Mouse (Mus musculus): ENCODE results near the gene Pitpnm2.

The Pitpnm2 gene

GRCm38 (mm10) chr5:124138066-124138465, 111.5 kb downstream of the Pitpnm2 start:
- no peak for DNase-seq (ENCODE audit: low spot score)

- DNase-seq (ENCODE audit: low spot score), result no peak
These were observed 115.3 kb downstream of the Pitpnm2 start for GRCm38 (mm10) chr5:124134261-124134660.

GRCm38 (mm10) chr5:124125093-124125492, 124.5 kb downstream of the Pitpnm2 start:
- DNase-seq (ENCODE audit: low spot score), result no peak

- peak; percentile 39 for DNase-seq (ENCODE audit: low spot score)
These were observed 127.2 kb downstream of the Pitpnm2 start for GRCm38 (mm10) chr5:124122357-124122756.

- DNase-seq (ENCODE audit: low spot score), result peak; percentile 43
These were observed 130.4 kb downstream of the Pitpnm2 start for GRCm38 (mm10) chr5:124119204-124119603.

GRCm38 (mm10) chr5:124115990-124116845, 133.3 kb downstream of the Pitpnm2 start, which contains the start of gene Arl6ip4:
Arl6ip4 (plus strand) TSS chr5:124116089.
- DNase-seq (ENCODE audit: low spot score), result peak; percentile 85

DNA sequence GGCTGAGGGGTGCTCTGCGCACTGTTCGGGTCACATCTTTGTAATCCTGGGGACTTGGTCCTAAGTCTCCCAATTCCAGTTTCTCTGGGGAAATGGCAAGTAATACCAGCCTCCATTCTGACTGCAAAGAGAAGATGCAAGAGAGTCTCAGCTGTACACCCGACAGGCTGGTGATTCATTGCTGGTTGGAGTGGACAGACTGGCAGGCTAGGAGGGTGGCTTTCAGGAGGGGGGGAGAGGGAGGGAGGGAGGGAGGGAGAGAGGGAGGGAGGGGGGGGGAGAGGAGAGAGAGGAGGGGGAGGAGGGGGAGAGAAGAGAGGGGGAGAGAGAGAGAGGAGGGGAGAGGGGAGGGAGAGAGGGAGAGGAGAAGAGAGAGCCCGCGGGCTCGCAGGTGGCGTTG, 134.0 kb downstream of the Pitpnm2 start:
- DNase-seq (ENCODE audit: low spot score), result no peak

DNA sequence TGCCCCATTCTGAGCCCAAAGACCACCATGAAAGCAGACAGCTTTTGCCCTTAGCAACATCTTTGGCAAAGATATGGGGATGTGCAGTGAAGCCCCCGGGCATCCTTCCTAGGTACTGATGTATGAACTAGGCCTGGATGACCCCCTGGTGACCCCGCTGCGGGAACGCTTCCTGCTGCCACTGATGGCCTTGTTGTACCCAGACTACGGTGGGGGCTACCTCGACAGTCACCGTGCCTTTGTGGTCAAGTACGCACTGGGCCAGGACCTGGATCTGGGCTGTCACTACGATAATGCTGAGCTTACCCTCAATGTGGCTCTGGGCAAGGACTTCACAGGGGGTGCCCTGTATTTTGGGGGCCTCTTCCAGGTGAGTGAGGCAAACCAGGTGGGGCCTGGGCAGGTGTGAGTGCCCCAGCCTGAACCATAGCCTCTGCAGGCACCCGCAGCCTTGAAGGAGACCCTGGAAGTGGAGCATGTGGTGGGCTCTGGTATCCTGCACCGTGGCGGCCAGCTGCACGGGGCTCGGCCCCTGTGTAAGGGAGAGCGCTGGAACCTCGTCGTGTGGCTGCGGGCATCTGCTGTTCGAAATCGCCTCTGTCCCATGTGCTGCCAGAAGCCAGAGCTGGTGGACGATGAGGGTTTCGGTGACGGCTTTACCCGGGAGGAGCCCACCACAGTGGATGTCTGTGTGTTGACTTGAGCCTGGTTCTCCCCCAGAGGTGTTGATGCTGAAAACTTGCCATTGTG, 135.1 kb downstream of the Pitpnm2 start:
- DNase-seq (ENCODE audit: low spot score), result no peak

DNA sequence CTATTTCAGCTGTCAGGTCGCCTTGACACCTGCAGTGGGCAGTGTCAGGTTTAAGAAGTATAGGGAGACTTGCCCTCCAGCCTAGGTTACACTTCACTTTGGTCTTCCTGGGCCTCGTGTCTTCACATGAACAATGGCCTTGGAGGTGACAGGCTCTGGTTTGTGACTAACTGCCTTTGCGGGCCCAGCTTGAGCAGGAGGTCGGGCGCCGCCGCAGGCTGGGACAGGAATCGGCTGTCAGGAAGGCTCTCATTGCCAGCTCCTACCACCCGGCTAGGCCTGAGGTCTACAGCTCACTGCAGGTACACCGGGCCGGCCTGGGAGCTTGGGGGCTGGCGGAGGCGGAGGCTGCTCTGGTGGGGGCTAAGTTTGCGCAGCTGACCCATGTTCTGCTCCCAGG, 136.5 kb downstream of the Pitpnm2 start:
- peak; percentile 78 for DNase-seq (ENCODE audit: low spot score)

GRCm38 (mm10) chr5:124112531-124112930, 137.0 kb downstream of the Pitpnm2 start:
- no peak for DNase-seq (ENCODE audit: low spot score)

DNA sequence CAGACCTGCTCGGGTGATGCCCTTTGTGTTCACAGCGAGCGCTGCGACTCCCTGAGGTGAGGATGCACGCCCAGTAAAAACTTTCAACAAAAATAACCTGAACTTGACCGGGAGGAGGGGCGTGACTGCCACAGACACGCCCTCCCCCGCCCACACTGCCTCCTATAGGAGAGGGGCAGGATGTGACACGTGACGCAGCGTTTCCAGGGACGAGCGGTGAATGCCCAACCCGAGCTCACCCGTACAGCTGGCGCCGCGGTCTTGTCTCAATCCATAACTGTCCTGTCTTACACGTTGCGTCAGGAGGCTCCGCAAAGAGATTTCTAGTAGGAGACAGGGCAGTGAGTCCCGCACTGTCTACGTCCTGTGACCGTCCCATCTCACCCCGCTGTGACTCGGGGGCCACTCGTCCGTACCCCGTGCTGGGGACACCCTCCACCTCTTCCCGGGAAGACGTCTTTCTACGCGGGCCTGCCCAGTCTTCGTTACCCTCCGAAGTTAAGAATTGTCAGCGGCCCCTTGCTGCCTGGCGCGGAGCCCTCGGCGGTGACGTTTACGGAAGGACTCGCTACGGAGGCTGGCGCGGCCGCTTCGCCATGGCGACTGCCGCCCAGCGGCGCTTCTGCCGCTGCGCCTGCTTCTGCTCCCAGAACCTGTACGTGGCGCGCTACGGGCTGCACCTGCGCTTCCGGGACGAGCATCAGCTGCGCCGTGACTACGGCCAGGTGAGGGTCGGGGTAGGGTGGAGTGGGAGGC, 137.6 kb downstream of the Pitpnm2 start, which contains the start of gene Ogfod2:
TSS of gene Ogfod2 (plus strand) at position 556 of the 756 bp plus-strand sequence.
- peak; percentile 96 for DNase-seq (ENCODE audit: low spot score)

- DNase-seq (ENCODE audit: low spot score), result peak; percentile 84
These were observed 138.4 kb downstream of the Pitpnm2 start for GRCm38 (mm10) chr5:124111077-124111741.

DNA sequence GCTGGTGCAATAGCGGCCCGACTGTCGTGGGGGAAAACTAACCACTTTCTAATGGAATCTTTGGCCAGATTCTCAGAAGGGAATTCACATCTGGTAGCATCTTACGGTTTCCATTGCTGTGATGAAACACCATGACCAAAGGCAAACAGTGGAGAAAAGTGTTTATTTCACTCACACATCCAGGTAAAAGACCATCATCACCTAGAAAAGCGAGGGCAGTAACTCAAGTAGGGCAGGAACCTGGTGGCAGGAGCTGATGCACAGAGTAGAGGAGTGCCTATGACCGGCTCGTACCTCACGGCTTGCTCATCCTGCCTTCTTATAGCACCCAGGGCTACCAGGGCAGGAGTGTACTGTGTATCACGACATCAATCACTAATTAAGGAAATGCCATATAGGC, 146.0 kb downstream of the Pitpnm2 start:
- DNase-seq (ENCODE audit: low spot score), result no peak

DNA sequence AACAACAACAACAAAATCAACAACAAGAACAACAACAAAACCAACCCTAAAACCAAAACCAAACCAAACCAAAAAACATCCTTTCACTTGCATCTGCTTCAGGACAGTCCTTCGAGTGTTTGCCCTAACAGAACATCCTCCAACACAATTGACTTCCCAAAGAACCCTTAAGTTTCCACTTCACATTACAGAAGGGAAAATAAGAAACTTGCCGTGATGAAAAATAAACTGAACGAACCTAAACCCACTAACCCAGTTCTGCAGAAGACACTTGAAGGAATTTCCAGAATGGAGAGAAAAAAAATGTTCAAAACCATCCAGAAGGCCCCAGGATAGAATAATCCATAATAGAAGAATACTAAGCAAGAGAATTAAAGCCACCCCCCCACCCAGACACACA, 146.5 kb downstream of the Pitpnm2 start:
- no peak for DNase-seq (ENCODE audit: low spot score)

DNA sequence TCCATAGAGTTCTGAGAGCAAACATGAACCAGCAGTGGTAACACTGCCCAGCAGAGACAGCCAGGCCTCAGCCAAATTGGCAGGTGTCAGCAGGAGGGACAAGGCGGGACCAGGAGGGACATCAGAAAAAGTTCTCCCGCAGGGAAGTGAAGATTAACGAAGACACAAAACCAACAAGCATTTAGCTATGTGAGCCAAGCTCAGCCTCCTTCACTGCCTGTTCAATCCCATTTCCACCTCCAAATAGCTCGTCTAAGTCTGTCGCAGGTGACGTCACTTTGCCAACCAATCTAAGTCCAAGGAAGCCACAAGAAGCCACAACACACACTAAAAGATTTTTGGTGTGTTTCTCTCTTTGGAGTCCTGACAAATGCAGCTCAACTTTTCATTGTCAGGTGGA, 147.2 kb downstream of the Pitpnm2 start:
- DNase-seq (ENCODE audit: low spot score), result no peak

DNA sequence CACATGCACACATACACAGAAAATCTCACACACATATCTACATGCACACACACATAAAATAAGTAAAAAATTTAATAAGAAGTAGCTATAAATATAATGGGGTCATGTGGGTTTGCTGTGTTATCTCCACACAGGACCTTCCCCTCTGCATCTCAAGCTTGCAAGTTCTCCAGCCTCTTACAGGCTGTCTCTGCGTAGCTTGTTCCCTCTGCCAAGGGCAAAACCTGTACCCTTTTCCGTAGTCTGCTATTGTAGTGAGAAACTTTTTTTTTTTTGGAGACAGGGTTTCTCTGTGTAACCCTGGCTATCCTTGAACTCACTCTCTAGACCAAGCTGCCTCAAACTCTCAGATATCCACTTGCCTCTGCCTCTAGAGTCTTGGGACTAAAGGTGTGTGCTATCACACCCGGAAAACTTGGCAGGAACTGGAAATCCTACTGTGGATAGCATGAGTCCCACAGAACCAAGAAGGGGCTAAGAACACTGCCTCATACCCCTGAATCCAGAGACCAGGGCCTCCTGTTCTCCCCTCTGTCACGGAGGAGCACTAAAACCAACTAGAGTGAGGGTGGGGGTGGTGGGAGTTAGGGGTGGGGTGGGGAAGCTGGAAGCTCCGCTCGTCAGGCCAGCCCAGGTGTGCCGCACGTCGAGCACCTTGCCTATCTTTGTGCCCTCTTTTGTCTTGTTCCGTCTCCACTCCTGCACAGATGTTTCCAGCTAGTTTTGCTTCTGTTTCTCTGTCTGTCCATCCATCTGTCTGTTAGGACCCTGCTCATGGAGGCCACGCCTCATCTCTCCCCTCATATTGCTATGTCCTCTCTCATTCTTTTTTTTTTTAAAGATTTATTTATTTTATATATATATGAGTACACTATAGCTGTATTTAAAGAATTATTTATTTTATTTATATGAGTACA, 149.2 kb downstream of the Pitpnm2 start:
- no peak for DNase-seq (ENCODE audit: low spot score)

- no peak for DNase-seq (ENCODE audit: low spot score)
These were observed 150.6 kb downstream of the Pitpnm2 start for GRCm38 (mm10) chr5:124098923-124099322.

DNA sequence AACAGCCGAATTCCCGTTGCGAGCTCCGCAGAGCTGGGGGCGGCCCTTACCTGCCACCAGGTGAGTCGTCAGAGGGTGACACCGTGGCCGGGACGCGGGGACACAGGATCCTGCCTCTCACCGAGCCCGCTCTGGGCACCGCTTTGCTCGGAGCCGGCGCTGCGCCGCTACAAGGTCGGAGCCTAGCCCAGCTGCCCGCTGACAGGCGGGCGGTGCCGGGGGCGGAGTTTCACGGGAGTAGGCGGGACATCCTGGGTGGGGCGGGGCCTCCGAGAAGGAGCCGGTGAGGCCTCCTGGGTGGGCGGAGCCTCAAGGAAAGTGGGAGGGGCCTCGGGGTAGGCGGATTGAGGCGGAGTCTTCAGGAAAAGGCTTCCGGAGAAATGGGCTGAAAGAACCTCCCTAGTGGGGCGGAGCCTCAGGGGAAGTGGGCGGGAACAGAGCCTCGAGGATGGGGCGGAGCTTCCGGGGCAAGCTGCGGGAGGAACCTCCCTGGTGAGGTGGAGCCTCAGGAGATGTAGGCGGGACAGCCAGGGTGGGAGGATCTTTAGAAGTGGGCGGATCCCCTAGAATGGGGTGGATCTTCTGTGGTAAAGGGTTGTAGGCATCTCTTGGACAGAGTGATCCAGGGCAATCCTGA, 153.8 kb downstream of the Pitpnm2 start, which contains the start of gene Abcb9:
TSS of gene Abcb9 (minus strand) at position 203 of the 637 bp plus-strand sequence.
- peak; percentile 99 for DNase-seq (ENCODE audit: low spot score)

- DNase-seq (ENCODE audit: low spot score), result no peak
These were observed 154.4 kb downstream of the Pitpnm2 start for GRCm38 (mm10) chr5:124095077-124095581.

Data from testis, postnatal 10 days (tissue).